Mouse (Mus musculus) gonadal fat pad, adult 2 months (tissue): ENCODE results near the gene Lrrc46. TPM values are rescaled to one million over a fixed set of nuclear protein-coding genes. Genes with fewer than 3 reads are reported as not detected.

Experiments used
- DNase-seq: peaks from one replicate; pipeline ENCODE4 v3.0.0-alpha.2; 2012; ENCODE audit warnings: low read depth
- polyA plus RNA-seq: library from polyadenylated mRNA; depleted of rRNA; stranded (reverse); fragments of >200 nt; gene quantifications from 2 replicates; pipeline ENCODE4 v1.2.3, GENCODE M21; 2012; rRNA removed

Lrrc46 gene
- polyA plus RNA-seq, 1 experiment: 4.9 TPM

DNA sequence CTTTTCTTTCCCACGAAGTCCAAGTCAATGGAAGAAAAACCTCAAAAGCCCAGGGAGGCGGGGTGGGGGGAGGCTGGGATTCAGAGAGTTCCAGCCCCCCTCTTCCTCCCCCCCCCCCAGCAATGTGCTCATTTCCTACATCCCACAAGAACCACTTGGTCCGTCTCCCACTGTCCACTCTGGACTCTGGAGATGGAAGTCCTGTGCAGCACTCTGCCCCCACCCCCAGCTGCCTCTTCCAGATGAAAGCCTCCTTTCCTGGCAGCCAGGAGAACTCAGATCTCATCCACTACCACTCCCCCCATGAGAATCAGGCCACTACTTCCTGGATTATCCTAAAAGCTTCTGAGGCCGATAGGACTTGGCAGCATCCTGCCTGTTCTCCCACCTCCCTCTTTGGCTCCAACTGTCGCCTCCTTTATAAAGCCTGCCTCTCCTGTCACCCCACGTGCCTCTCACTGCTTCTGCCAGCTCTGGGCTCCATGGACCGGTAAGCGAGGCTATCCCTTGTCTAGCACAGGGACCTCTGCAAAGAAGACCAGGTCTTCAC, 28.0 kb downstream of the Lrrc46 start, which contains the start of gene Sp6:
Gene Sp6 (plus strand): TSS at position 274 of the 550 bp plus-strand sequence.
- no peak for DNase-seq

DNA sequence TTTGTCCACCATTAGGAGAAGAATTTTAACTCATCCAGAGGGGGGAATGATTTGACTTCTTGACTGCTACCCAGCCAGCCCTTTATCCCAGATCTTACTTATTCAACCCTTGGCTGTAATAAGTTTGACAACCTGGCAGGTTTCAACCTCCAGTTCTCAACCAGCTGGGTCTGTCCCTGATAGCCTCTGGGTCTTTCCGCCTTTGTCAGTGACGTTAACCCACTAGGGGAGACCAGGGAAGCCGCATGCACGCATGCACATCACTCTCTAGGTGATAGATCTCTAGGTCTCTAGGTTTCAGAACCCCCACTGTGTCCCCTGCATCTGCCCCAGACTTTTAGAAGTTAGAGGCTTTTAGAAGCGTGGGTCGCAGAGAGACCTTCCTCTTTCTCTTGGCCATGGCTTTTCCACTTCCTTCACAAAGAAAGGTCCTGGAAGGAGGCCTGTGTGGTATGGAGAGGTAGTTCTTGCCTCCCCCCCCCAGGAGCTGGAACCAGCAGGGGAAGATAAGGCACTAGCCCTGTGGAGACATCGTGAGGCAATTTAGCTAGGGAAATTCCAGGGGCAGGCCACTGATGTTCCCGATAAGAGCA, 31.9 kb downstream of the Lrrc46 start:
- no peak for DNase-seq

DNA sequence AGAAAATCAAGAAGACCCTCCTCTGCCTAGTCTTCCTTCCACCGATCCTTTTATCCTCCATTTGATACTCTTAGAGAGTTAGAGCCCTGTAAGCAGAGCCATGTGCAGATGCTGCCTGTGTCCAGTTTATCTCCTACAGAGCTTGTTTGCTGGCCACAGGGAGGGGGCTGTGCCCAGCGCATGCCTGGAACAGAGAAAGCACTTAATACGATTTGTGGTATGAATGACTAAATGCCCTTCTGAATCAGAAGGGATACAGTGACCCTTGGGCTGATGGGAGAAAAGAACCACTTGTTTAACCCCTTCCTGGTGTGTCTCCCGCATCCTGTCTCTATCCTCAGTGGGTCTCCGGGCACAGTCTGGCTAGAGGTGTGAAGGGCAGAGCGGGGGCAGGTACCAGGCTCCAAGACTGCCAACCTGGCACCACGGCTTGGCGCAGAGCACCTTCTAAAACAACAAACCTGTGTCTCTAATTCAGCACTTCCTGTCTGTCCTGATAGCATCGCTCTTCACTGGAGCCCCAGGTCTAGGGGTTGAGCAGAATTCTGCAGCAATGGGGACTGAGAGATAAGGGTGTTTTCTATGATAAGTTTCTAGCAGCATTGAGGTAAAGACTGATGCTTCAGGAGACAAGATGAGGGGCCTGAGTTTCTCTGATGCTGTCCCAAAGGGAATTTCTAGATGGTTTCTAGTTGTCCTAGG, 34.0 kb downstream of the Lrrc46 start:
- DNase-seq: no peak

DNA sequence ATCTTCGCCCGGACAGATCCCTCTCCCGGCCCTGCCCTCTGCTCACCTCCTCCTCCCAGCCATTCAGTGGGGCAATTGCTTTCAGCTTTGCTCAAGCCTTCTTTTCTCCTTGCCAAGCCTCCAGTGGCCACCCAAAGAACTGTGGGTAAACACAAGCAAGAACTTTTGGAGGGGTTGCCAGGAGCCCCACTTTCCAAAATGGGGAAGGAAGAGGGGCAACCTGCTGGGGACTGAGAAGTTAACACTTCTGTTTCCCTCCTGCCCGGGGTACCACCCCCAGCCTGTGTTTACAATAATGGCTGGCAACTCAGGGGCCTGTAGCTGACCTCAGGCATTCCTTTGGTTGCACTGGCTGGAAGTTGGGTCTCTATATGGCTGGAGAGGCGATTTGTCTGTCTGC, 38.0 kb downstream of the Lrrc46 start:
- no peak for DNase-seq

DNA sequence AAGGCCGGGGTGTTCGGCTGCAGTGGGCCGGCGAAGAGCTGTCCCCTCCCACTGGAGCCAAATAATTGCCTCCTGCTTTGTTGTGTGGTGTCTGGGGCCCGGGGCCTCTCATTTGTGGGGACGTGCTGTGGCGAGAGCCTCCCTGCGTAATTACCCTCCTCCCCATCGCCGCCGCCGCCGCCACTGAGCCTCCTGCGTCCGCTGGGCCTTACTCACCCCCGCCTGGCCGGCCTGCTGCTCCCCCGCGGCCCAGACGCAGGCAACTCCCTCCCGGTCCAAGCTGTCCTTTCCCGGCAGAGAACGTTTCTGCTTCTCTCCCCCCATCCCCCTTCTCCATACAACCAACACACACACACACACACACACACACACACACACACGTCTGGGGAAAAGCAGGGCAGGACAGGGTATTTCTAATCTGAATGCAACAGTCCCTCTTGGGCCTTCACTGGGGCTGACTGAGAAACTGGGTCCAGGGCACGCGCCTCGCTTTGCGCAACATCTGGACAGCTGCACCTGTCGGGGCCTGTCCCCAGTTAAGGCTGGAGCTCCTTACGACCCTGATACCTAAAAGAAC, 43.7 kb downstream of the Lrrc46 start:
- DNase-seq: no peak

DNA sequence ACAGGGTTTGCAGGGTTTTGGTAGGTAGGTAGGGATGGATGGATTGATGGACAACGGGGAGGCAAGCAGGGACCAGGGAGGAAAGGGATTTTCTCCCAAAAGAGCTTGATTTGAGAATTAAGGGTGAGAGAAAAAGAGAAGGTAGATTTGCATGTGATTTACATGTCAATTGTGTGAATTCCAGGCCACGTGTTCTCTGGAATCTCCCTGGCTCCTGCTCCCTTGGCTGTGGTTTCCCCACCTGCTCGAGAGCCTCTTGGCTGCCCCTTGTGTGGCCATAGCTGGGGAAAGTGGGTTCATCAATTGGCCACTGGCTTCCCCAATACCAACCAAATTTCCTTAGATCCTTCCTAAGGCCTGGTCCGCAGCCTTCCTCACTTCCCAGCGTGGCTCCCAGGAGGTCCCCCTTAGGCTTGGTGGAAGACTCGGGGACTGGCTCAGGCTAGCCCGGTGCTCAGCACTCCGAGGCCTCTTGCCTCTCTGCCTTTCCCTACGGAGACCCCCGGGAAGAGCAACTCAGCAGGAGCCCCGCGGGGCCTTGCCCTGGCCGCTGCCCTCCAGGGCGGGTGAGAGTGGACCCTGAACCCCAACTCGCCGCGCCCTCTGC, 44.3 kb downstream of the Lrrc46 start:
- no peak for DNase-seq

DNA sequence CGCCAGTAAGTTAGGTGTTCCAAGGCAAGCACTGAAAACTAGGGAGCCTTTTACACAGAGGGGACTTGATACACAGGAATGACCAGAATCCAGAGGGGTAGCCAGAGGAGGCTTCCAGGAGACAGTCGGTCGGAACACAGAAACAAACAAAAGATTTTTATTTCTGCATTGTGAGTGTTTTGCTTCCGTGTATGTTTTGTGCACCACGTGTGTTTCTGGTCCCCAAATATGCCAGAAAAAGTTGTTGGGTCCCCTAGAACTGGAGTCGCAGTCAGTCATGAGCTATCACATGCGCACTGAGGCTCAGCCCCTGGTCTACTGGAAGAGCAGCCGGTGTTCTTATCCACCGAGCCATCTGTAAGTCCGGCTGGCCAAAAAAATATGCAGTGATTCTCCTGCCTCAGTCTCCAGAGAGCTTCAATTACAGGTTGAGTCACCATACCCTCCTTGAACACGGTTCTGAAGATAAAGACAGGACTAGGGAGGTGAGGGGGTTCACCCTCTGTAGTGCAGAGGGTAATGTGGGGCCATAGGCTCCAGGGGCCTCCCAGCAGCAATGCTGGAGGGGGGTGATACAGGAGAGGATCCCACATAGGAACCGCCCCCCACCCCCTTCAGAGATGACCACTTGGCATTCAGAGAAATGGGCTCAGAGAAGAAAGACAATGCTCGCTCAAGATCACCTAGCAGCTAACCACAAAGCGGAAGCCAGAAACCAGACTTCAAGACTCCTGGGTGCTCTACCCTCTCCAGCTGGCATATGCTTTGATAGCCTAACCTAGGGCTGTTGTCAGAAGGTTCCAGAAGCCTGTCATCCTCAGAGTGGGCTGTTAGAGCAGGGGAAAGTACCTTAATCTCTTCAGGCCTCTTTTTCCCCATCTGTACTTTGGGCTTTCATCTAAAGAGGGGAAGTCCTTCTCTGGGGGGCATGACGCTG, 45.1 kb downstream of the Lrrc46 start:
- no peak for DNase-seq

DNA sequence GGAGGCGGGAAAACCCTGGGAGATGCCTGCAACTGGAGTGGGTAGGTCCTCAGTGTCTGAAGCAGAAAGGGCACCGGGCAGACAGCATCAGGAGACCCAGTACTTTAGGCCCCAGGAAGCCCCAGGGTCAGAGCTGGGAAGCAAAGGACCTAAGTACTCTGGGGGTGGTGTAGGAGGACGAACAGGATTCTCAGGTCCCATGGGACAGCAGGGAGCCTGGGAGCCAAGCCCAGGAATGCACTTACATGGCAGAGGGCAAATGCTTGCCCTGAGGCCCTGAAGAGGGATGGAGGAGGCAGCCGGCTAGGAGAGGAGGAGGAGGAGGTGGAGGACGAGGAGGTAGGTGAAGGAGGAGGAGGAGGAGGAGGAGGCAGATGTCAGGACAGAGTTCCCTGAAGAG, 46.2 kb downstream of the Lrrc46 start:
- DNase-seq: no peak

DNA sequence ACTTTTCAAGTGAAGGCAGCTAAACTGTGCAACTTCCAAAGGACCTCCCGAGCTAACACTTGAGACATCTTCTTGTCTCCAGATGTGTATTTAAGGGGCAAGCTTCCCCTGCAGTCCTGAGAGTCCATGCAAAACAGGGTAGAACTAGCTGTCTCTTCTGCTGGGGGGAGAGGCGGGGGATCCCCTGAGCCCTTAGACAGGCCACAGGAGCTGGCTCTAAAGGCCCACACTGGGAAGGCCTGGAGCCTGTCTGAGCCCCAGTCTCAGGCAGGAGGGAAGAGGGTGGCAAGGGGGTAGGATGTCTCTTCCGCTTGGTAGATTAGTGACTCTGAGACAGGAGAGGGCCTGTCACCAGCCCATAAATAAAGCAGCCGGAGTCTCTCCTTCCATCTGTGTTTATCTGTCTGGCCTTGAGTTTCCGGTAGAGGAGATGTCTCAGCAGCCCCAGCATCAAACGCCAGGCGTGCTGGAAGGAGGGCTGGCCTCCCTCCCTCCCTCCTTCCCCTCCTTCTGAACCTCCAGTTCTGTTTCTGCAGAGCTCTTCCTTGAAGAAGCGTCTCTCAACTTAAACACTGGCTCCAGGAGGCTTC, 48.4 kb downstream of the Lrrc46 start:
- DNase-seq: no peak

DNA sequence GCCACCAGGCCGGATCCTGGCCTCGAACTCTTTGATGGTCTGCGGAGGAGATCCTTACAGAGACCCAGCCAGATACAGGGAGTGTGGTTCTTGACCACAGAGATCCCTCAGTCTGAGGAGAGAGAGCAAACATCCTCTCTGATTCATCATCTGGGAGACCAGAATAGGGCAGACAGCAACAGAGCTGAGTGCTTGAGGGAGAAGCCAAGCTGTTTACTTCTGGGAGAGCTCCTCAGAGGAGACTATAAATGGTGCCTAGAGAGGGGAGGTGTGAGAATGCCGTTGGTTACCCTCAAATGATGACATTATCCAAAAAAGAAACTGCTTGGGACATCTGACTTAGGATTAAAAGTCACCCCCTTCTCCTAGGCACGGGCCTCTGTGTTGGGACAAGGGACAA, 49.7 kb downstream of the Lrrc46 start:
- DNase-seq: no peak

DNA sequence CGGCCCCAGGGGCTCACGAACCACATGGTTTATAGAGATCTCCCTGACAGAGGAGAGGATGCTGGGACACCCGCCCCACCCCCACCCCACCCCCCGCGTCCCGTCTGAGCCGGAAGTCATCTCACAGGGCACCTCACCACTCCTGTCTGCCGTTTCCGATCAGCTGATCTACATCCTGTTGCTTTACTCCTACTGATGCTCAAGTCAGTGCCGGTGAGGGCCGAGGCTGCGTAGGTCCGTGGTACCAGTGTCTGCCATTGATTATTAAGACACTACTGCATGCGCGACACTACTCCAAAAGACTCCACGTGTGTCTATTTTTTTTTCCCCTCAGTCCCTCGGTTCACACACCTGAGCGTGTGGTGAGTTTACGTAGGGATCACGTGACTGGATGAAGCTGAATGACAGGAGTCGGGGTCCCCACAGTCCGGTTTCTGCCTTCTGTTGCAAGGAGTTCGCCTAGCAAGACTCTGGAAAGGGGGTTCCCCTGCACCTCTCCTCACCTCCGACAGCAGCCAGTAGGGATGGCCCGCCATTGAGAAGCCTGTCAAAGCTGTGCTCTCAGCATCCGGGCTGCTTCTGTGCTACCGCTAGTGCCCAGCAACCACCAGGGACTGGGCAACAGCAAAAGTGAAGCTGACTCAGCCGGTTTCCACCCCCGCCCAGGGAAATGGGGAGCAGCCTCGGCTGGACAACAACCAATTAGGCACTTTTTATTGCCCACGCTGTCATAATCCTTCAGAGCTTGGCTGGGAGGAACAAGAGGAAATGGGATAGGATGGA, 53.1 kb downstream of the Lrrc46 start:
- no peak for DNase-seq

DNA sequence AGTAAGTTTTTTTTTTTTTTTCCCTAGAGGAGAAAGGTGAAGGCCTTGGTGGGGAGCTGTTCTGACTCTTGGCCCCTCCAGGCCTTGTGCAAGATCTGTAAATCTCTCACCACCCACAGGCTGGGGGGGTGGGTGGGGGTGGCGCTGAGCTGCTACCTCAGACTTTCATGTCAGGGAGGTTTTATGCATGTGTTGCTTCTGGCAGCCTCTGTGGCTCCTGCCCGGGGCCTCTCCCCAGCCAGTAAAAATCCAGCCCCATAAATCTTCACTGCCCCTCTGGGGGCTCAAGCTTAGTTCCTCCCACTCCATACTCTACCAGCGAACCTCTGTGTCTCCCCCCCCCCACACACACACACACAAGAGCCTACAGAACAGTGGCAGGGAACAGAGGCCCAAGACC, 54.7 kb downstream of the Lrrc46 start:
- no peak for DNase-seq

DNA sequence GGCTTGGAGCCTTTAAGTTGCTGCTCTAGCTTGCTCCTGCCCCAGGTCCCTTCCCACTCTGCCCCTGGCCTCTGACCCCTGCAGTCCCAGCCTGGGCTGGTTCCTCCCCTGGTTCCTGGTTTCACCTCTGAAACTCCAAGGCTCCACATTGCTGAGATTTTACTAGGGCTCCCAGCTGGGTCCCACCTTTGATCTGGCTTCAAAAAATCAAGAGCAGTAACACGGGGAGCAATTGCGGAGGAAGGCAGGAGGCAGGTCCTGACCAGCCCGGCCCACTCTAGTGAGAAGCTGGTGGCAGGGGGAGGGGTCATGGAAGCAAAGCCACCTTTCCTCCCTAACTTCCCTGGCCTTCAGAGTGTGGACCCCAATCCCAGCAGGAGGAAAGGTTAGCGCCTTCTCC, 56.3 kb downstream of the Lrrc46 start:
- no peak for DNase-seq

Other genes starting within 250 kb of the Lrrc46 start
- 249 and 296 TPM in 2 replicates for gene Nfe2l1, start 211.4 kb downstream of the Lrrc46 start, polyA plus RNA-seq
- 72.9 and 77.0 TPM in 2 replicates for gene Copz2, start 191.5 kb downstream of the Lrrc46 start, polyA plus RNA-seq
- 59.2 and 67.1 TPM in 2 replicates for gene Cdk5rap3, start 124.9 kb downstream of the Lrrc46 start, polyA plus RNA-seq
- 19.5 and 20.2 TPM in 2 replicates for gene Prr15l, start 113.3 kb downstream of the Lrrc46 start, polyA plus RNA-seq
- gene Pnpo, start 97.4 kb downstream of the Lrrc46 start, polyA plus RNA-seq: 39.3 and 41.8 TPM in 2 replicates
- gene Sp2, start 58.4 kb downstream of the Lrrc46 start, polyA plus RNA-seq: 11.6 and 19.8 TPM in 2 replicates
- 1.5 and 2.2 TPM in 2 replicates for gene Sp6, start 28.0 kb downstream of the Lrrc46 start, polyA plus RNA-seq
- 19.6 and 21.0 TPM in 2 replicates for gene Scrn2, start 11.5 kb downstream of the Lrrc46 start, polyA plus RNA-seq
- 72.0 and 90.4 TPM in 2 replicates for gene Mrpl10, start 153 bp upstream of the Lrrc46 start, polyA plus RNA-seq
- gene Osbpl7, start 9.2 kb upstream of the Lrrc46 start, polyA plus RNA-seq: 30.5 and 35.6 TPM in 2 replicates
- 0.23 and 0.29 TPM in 2 replicates for gene Tbx21, start 73.9 kb upstream of the Lrrc46 start, polyA plus RNA-seq
- gene Tbkbp1, start 110.1 kb upstream of the Lrrc46 start, polyA plus RNA-seq: 11.3 and 11.9 TPM in 2 replicates
- 40.4 and 42.5 TPM in 2 replicates for gene Kpnb1, start 146.5 kb upstream of the Lrrc46 start, polyA plus RNA-seq
- gene Npepps, start 239.2 kb upstream of the Lrrc46 start, polyA plus RNA-seq: 20.4 and 24.7 TPM in 2 replicates